Mouse (Mus musculus) thymus, adult 2 months (tissue): ENCODE results near the gene Esrrb. TPM values are rescaled to one million over a fixed set of nuclear protein-coding genes. Genes with fewer than 3 reads are reported as not detected.

Experiments used
- DNase-seq: peaks from one replicate; pipeline ENCODE4 v3.0.0; 2021
- H3K27ac ChIP-seq: fragments of 200-500 bp; 2 replicates; pipeline ENCODE4 v1.5.1; 2012; ENCODE audit warnings: low read length, control low read depth; ENCODE audit not compliant: control insufficient read depth, insufficient read depth
- H3K27me3 ChIP-seq: fragments of 200-500 bp; 2 replicates; pipeline ENCODE4 v1.6.1; 2012; ENCODE audit warnings: mild to moderate bottlenecking, low read length, moderate library complexity, mixed read lengths; ENCODE audit not compliant: control insufficient read depth, insufficient read depth
- H3K36me3 ChIP-seq: fragments of 200-500 bp; 2 replicates; pipeline ENCODE4 v1.6.1; 2012; ENCODE audit warnings: mild to moderate bottlenecking, low read length, moderate library complexity; ENCODE audit not compliant: control insufficient read depth, insufficient read depth
- H3K4me1 ChIP-seq: fragments of 200-500 bp; replicated peaks from 2 replicates; pipeline ENCODE4 v1.6.1; 2012; ENCODE audit warnings: low read length; ENCODE audit not compliant: control insufficient read depth, insufficient read depth
- H3K4me3 ChIP-seq: fragments of 200-500 bp; 2 replicates; pipeline ENCODE4 v1.5.1; 2012; ENCODE audit warnings: mild to moderate bottlenecking, low read length, control low read depth, moderate library complexity; ENCODE audit not compliant: control insufficient read depth, insufficient read depth
- CTCF ChIP-seq: fragments of 200-500 bp; IDR thresholded peaks from 2 replicates; pipeline ENCODE4 v1.5.1; 2012; ENCODE audit warnings: mild to moderate bottlenecking, control low read depth, low read length, moderate library complexity, borderline replicate concordance; ENCODE audit not compliant: control insufficient read depth, poor library complexity, insufficient read depth; ENCODE audit errors: extremely low read depth
- POLR2A ChIP-seq: fragments of 200-500 bp; IDR thresholded peaks from 2 replicates; pipeline ENCODE4 v1.6.1; 2012; ENCODE audit warnings: mild to moderate bottlenecking, low read length, control low read depth, moderate library complexity; ENCODE audit not compliant: control insufficient read depth, poor library complexity, insufficient read depth; ENCODE audit errors: extremely low read depth
- WGBS: fragments of 180-500 bp; shearing (Covaris S2); methylation state at CpG from one replicate; pipeline ENCODE4 v1.1.7; 2018; 5-methylcytosine and 5-hydroxymethylcytosine counted together
- polyA plus RNA-seq: library from polyadenylated mRNA; depleted of rRNA; stranded (reverse); fragments of >200 nt; gene quantifications from 2 replicates; pipeline ENCODE4 v1.2.3, GENCODE M21; 2012

The Esrrb gene
- polyA plus RNA-seq, 1 experiment = 0.55 TPM

DNA sequence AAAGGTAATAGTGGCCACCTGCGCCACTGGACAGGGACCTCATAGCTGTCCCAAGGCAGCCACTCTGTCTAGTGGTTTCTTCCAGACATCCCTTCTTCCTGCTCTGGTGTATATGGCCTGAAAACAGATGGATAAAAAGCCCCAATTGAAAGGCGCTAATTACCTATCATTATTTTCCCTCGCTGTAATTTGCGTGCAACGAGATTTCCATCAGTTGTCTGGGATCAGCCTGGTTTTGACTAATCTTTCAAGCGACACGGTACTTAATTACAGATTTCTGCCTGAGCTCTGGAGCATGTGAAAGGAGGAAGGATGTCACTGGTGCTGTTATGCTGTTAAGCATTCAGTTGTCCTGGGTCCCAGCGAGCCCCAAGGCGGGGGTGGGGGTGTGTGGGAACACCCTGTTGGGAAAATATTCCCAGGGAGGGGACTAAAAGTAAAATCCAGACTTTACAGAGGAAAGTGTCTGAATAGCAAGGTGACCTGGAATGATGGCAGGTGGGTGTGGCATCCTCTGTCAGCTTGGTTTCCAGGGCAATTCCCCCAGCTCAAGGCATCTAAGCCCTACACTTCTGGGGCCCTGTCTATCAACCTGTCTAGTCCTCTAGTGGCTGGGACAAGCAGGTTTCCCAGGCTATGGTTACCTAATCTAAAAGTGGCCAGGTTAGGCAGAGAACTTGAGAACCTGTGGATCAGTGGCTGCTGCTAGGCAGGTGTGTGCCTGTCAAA is 102.0 kb downstream of the Esrrb start:
- Histone ChIP-seq H3K4me3 (no peak overlapping the region), H3K27ac (no peak overlapping the region), H3K27me3 (no peaks in the 10 kb centered on the region), H3K36me3 (no peaks in the 10 kb centered on the region), H3K4me1 (no peaks in the 10 kb centered on the region)
- no peak for TF ChIP-seq POLR2A
- no peak for TF ChIP-seq CTCF
- 91% methylated on average over 9 of the region's 9 CpGs for WGBS
- DNase-seq = no peak

DNA sequence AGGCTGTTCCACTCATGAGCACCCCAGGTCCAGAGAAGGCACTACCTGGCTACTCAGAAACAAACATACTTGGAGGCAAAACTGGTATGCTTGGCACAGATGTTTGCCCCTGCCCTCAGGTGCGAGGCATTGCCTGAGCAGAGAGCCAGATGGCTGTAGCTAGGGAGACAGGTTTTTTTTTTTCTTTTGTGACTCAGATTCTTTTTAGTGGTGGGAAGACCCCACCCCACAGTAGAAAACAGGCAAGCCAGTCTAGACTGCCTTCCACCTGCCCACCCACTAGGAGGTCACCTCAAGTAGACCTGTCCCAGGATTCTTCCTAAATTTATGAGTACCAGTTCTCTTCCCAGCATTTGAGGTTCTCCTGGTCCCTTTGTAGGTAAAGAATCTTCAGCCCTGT is 103.5 kb downstream of the Esrrb start:
- Histone ChIP-seq H3K4me3 (no peak overlapping the region), H3K27ac (no peak overlapping the region), H3K4me1 (no peaks in the 10 kb centered on the region), H3K27me3 (no peaks in the 10 kb centered on the region), H3K36me3 (no peaks in the 10 kb centered on the region)
- TF ChIP-seq POLR2A (no peak), CTCF (no peak)
- DNase-seq = no peak
- WGBS = 91% methylated on average over 1 of the region's 1 CpGs

DNA sequence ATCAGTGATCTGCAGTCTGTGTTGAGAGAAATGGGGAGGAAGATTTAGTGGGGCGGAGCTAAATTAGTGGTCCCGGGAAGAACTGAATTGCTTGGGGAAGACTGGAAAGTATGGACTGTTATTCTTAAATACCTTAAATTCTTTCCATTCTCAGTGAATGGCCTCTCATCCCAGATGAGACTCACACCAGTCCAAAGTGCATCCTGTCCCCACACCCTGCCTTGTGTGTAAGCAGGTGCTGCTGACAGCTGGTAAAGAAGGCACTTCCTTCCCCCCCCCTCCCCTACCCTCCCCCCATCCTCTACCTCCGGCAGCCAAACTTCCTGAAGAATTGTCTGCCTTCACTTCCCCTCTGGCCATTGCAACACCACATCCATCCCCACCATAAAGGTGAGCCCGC is 105.3 kb downstream of the Esrrb start:
- WGBS = 42% methylated on average over 4 of the region's 4 CpGs
- Histone ChIP-seq H3K4me1 (no peaks in the 10 kb centered on the region), H3K36me3 (no peaks in the 10 kb centered on the region), H3K27me3 (no peaks in the 10 kb centered on the region), H3K4me3 (no peak overlapping the region), H3K27ac (no peak overlapping the region)
- TF ChIP-seq POLR2A = no peak
- no peak for TF ChIP-seq CTCF
- no peak for DNase-seq

- H3K27ac ChIP-seq = no peak overlapping the region
- DNase-seq = no peak
- 61% methylated on average over 23 of the region's 23 CpGs for WGBS
- H3K27me3 ChIP-seq = no peaks in the 10 kb centered on the region
- no peak for TF ChIP-seq POLR2A
- no peak for TF ChIP-seq CTCF
- H3K4me3 ChIP-seq = no peak overlapping the region
- no peaks in the 10 kb centered on the region for H3K4me1 ChIP-seq
- no peaks in the 10 kb centered on the region for H3K36me3 ChIP-seq
Measured at GRCm38 (mm10) chr12:86469919-86470318, 109.0 kb downstream of the Esrrb start.

DNA sequence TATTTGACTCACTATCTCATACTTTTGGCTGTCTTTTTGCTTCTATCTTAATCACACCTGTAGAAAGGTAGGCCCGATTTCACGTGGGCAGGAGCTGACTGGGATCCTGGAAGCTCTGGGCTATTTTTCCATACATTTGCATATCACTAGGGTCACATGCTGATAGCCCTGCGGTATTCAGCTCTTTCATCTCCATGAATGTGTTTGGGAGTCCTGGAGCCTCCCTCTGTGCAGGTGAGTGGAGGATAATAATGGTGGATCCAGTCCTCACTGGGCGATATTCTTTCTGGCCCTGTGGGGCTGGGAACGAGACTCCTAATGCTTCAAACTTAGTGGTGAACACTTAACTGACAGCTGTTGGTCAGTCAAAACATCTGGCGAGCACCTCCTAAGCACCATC is 110.0 kb downstream of the Esrrb start:
- DNase-seq = no peak
- no peaks in the 10 kb centered on the region for H3K4me1 ChIP-seq
- no peak overlapping the region for H3K4me3 ChIP-seq
- WGBS = 75% methylated on average over 6 of the region's 6 CpGs
- no peak overlapping the region for H3K27ac ChIP-seq
- H3K27me3 ChIP-seq = no peaks in the 10 kb centered on the region
- no peaks in the 10 kb centered on the region for H3K36me3 ChIP-seq
- TF ChIP-seq CTCF (no peak), POLR2A (no peak)

DNA sequence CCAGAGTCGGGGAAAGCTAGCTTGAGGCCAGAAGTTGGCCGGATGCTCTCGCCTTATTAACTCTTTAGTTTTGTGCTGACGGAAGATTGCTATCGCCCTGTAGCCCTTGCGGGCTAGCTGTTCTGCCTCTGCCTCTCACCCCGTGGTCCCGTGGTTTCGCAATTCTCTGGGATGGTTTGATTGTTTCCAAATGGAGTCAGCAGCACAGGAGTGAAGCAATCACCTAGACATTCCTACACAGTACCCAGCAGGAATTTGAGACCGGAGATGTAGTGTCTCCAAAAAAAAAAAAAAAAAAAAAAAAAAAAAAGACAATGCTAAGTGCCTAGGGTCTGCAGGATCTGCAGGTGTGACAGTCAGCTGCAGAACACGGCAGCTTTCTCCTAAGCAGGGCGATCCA is 112.7 kb downstream of the Esrrb start:
- H3K4me3 ChIP-seq = no peak overlapping the region
- H3K36me3 ChIP-seq = no peaks in the 10 kb centered on the region
- TF ChIP-seq CTCF (no peak), POLR2A (no peak)
- DNase-seq = no peak
- no peaks in the 10 kb centered on the region for H3K27me3 ChIP-seq
- no peaks in the 10 kb centered on the region for H3K4me1 ChIP-seq
- WGBS = 77% methylated on average over 12 of the region's 12 CpGs
- no peak overlapping the region for H3K27ac ChIP-seq

DNA sequence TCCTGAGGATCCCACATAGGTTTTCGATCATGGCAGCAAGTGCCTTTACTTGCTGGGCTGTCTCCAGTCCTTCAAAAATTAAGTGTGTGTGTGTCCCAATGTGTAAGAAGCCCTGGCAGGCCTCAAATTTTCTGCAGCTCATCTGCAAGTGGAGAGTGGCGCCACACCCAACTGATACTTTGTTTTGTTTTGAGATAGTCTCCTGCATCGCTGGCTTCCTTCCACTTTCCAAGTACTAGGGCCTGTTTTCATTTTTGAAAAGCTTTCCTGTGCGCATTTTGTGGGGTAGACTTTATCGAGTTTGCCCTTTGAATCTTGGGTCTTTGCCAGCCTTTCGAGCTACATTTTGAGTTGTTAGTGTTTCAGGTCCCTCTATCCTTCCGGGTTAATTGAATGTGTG is 115.1 kb downstream of the Esrrb start:
- 73% methylated on average over 7 of the region's 7 CpGs for WGBS
- no peaks in the 10 kb centered on the region for H3K27me3 ChIP-seq
- no peak for TF ChIP-seq POLR2A
- TF ChIP-seq CTCF = no peak
- no peak overlapping the region for H3K4me3 ChIP-seq
- no peaks in the 10 kb centered on the region for H3K36me3 ChIP-seq
- no peak for DNase-seq
- H3K27ac ChIP-seq = no peak overlapping the region
- H3K4me1 ChIP-seq = no peaks in the 10 kb centered on the region
